Mouse (Mus musculus) forebrain, postnatal 0 days (tissue): ENCODE measurements around the gene Gpr63. TPM values are rescaled to one million over a fixed set of nuclear protein-coding genes. Genes with fewer than 3 reads are reported as not detected.
"Not testable (repeated sequence)": the region's sequence is repeated elsewhere in the genome, so short reads cannot be mapped to it uniquely, and the experiment has no call there.

ENCODE experiments used
- ATAC-seq: fragments of 200-750 bp; cut with Nextera tagmentation; 2 replicates; pipeline ENCODE4 v1.8.0; 2017; ENCODE audit warnings: mild to moderate bottlenecking, moderate library complexity
- DNase-seq: peaks from one replicate; pipeline ENCODE4 v3.0.0-alpha.2; 2015
- H3K27ac ChIP-seq: fragments of 300-500 bp; sonication (generic); 2 replicates; pipeline ENCODE4 v1.5.1; 2014; ENCODE audit warnings: low read depth, mild to moderate bottlenecking, antibody characterized with exemption, low read length, moderate library complexity, mixed read lengths
- H3K27me3 ChIP-seq: fragments of 300-500 bp; sonication (generic); 2 replicates; pipeline ENCODE4 v1.6.1; 2014; ENCODE audit warnings: mild to moderate bottlenecking, low read length, mixed read lengths; ENCODE audit not compliant: insufficient read depth
- H3K36me3 ChIP-seq: fragments of 300-500 bp; sonication (generic); 2 replicates; pipeline ENCODE4 v1.6.1; 2014; ENCODE audit warnings: mild to moderate bottlenecking, moderate library complexity; ENCODE audit not compliant: insufficient read depth
- H3K4me1 ChIP-seq: fragments of 300-500 bp; sonication (generic); 2 replicates; pipeline ENCODE4 v1.6.1; 2014; ENCODE audit warnings: antibody characterized with exemption; ENCODE audit not compliant: insufficient read depth
- H3K4me2 ChIP-seq: fragments of 300-500 bp; sonication (generic); 2 replicates; pipeline ENCODE4 v1.6.1; 2014; ENCODE audit warnings: low read depth, mild to moderate bottlenecking, moderate library complexity
- H3K4me3 ChIP-seq: fragments of 300-500 bp; sonication (generic); 2 replicates; pipeline ENCODE4 v1.5.1; 2014; ENCODE audit warnings: low read depth, low read length, mixed read lengths
- H3K9ac ChIP-seq: fragments of 300-500 bp; sonication (generic); 2 replicates; pipeline ENCODE4 v1.6.1; 2014; ENCODE audit warnings: mild to moderate bottlenecking
- H3K9me3 ChIP-seq: fragments of 300-500 bp; sonication (generic); 2 replicates; pipeline ENCODE4 v1.6.1; 2016; ENCODE audit warnings: low read length
- CTCF ChIP-seq: sonication (generic); IDR thresholded peaks from 2 replicates; pipeline ENCODE4 v1.5.1; 2016; ENCODE audit warnings: antibody characterized with exemption, control low read depth, low read depth
- WGBS: fragments of 180-500 bp; shearing (Covaris S2); extraction: QIAGEN DNeasy Blood & Tissue Kit; methylation state at CpG from one replicate; pipeline ENCODE4 v1.1.7; 2014; 5-methylcytosine and 5-hydroxymethylcytosine counted together
- polyA plus RNA-seq: library from polyadenylated mRNA; unstranded; fragments of >200 nt; fragmentation: Nextera tagmentation; extraction: Ambion mirVana; gene quantifications from 2 replicates; pipeline ENCODE4 v1.2.1, GENCODE M21; 2015
- total RNA-seq: library from RNA; depleted of rRNA; stranded (reverse); fragments of >200 nt; gene quantifications from 2 replicates; pipeline ENCODE4 v1.2.3, GENCODE M21; 2014

The Gpr63 gene
- total and polyA plus RNA-seq, 2 experiments from 2014 or later, result 2.4 to 3.0 TPM

DNA sequence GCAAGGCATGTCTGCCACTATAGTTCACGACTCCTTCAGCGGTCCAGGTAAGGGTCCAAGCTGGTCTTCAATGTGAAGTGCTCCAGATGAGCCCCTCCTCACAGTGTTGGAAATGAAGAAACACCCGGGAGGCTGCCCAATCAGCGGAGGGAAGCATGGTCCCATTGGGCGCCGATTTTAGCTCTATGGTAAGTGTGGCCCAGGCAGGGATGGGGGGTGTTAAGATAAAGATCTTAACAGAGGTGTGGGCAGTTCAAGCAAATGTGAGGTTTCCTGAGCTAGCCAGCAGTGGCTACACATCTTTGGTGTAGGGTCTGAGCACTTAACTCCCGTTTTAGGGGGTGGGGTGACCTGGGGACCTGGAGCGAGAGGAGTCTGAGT, 299 bp upstream of the Gpr63 start:
- ATAC-seq, result peak; percentile 63
- Histone ChIP-seq H3K9me3 (no peaks in the 10 kb centered on the region), H3K4me1 (peaks cover 11% of the 10 kb centered on the region), H3K4me3 (peak overlapping the region; percentile 90), H3K4me2 (peak overlapping the region; percentile 68), H3K36me3 (no peaks in the 10 kb centered on the region), H3K27ac (peak overlapping the region; percentile 95), H3K27me3 (no peaks in the 10 kb centered on the region), H3K9ac (peak overlapping the region; percentile 95)
- peak; percentile 4 for DNase-seq
- TF ChIP-seq CTCF, result no peak
- 7% methylated on average over 8 of the region's 8 CpGs for WGBS

DNA sequence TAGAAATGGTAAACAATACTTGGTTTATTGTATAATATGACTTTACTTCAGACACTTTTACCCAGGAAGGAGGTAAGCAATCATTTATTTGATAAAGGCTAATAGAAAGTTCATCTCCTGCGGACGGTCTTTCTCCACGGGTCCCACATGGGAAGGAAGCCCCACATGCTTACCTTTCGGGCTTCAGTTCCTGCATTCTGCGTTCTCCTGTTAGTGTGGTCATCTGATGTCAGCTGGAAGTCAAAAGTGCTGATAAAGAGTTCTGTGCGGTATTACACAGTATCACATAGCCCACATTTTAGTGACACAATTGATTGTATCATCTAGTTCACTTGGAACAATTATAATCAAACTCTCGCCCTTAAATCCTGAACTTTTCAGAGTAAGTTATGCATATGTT, 1.0 kb downstream of the Gpr63 start:
- no peak overlapping the region for H3K27ac ChIP-seq
- peak overlapping the region; percentile 95 for H3K9ac ChIP-seq
- peak overlapping the region; percentile 90 for H3K4me3 ChIP-seq
- 13% methylated on average over 7 of the region's 7 CpGs for WGBS
- no peaks in the 10 kb centered on the region for H3K9me3 ChIP-seq
- no peak for TF ChIP-seq CTCF
- ATAC-seq, result no peak
- H3K36me3 ChIP-seq, result no peaks in the 10 kb centered on the region
- no peak for DNase-seq
- peak overlapping the region; percentile 68 for H3K4me2 ChIP-seq
- H3K27me3 ChIP-seq, result no peaks in the 10 kb centered on the region
- H3K4me1 ChIP-seq, result peaks cover 11% of the 10 kb centered on the region

DNA sequence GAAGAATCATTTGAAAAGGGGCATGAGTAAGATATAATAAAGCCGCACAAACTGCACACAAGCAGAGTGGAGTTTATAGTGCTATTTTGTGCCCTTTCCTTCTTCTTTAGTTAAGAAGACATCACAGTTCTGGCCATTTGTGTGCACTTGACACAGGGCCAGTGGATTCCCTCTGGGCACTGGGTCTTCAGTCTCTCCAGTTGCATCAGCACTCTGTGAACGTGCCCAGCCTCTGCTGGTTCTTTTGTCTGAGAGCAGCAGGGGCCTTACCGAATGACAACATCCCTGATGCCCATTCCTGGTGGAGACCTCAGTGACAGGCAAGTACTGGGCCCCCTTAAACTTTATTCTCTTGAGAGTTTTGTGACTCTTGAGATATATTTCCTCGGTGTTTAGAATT, 12.4 kb downstream of the Gpr63 start:
- no peaks in the 10 kb centered on the region for H3K36me3 ChIP-seq
- no peaks in the 10 kb centered on the region for H3K4me1 ChIP-seq
- WGBS, result 33% methylated on average over 4 of the region's 4 CpGs
- ATAC-seq (no peak), DNase-seq (no peak)
- H3K9me3 ChIP-seq, result no peaks in the 10 kb centered on the region
- no peak overlapping the region; the same call in 1 of the 2 replicates for H3K9ac ChIP-seq
- no peaks in the 10 kb centered on the region for H3K27me3 ChIP-seq
- H3K27ac ChIP-seq, result no peak overlapping the region
- no peak overlapping the region for H3K4me3 ChIP-seq
- no peak overlapping the region for H3K4me2 ChIP-seq
- TF ChIP-seq CTCF, result no peak

DNA sequence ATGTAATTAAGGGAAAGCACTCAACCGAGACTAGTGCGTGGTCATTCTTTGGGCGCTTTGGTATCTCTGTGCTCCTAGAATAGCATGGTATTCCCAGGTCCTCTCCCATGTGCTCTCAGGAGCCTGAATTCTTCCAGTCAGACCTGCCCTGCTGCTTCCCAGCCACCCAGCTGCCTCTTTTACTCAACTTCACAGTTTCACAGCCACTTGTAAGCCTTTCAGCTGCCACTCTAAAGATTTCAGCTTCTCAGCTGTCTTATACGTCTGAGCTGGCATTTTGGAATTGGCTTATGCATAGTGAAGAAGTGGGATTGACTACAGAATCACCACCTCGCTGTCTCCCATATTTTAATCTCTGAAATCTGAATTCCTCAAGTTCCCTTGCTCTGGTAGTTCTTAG, 19.4 kb downstream of the Gpr63 start:
- H3K9ac ChIP-seq, result no peak overlapping the region
- ATAC-seq (peak; percentile 27; the same call in 1 of the 2 replicates), DNase-seq (no peak)
- no peak for TF ChIP-seq CTCF
- no peaks in the 10 kb centered on the region for H3K9me3 ChIP-seq
- H3K27me3 ChIP-seq, result no peaks in the 10 kb centered on the region
- no peaks in the 10 kb centered on the region for H3K36me3 ChIP-seq
- H3K4me1 ChIP-seq, result no peaks in the 10 kb centered on the region
- WGBS, result 83% methylated on average over 5 of the region's 5 CpGs
- H3K4me3 ChIP-seq, result no peak overlapping the region
- H3K4me2 ChIP-seq, result no peak overlapping the region
- H3K27ac ChIP-seq, result no peak overlapping the region

DNA sequence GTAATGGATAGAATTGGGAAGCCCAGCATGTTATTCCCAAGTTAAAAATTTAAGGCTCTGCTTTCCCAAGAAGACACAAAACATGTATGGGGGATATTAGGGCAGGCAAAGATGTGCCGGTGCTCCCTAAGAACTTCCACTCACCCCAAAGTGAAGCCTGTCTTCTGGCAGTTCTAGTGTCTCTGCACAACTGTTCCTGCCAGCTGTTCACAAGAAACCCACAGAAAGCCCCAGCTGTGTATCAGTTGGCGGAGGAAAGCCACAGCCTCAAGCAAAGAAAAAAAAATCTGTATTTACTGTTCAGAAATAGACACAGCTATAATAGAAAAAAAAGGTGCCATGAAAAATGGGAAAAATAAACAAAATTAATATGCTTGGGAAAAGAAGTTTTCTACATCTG, 25.3 kb downstream of the Gpr63 start:
- no peak overlapping the region for H3K4me2 ChIP-seq
- H3K27me3 ChIP-seq, result no peaks in the 10 kb centered on the region
- H3K9me3 ChIP-seq, result no peaks in the 10 kb centered on the region
- H3K9ac ChIP-seq, result no peak overlapping the region
- no peak for TF ChIP-seq CTCF
- H3K27ac ChIP-seq, result no peak overlapping the region
- DNase-seq (no peak), ATAC-seq (no peak)
- H3K4me3 ChIP-seq, result no peak overlapping the region
- H3K36me3 ChIP-seq, result no peaks in the 10 kb centered on the region
- WGBS, result 77% methylated on average over 2 of the region's 2 CpGs
- no peaks in the 10 kb centered on the region for H3K4me1 ChIP-seq

DNA sequence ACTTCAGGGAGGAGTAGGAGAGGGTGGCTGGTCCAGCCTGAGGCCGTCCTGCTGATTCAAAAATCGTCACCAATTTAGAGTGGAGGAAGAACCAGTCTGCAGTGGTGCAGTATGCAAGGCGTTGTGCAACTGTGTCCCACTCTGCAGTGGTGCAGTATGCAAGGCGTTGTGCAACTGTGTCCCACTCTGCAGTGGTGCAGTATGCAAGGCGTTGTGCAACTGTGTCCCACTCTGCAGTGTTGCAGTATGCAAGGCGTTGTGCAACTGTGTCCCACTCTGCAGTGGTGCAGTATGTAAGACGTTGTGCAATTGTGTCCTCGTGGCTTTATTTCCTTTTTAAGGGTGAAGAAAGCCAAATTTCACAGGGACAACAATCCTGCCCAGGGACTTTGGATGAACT, 43.1 kb downstream of the Gpr63 start:
- not testable (repeated sequence) for H3K27me3 ChIP-seq, H3K4me1 ChIP-seq, H3K9me3 ChIP-seq, H3K27ac ChIP-seq, H3K4me2 ChIP-seq, DNase-seq, H3K9ac ChIP-seq, H3K4me3 ChIP-seq, ATAC-seq
- 92% methylated on average over 8 of the region's 8 CpGs for WGBS
- peaks cover 17% of the 10 kb centered on the region for H3K36me3 ChIP-seq

DNA sequence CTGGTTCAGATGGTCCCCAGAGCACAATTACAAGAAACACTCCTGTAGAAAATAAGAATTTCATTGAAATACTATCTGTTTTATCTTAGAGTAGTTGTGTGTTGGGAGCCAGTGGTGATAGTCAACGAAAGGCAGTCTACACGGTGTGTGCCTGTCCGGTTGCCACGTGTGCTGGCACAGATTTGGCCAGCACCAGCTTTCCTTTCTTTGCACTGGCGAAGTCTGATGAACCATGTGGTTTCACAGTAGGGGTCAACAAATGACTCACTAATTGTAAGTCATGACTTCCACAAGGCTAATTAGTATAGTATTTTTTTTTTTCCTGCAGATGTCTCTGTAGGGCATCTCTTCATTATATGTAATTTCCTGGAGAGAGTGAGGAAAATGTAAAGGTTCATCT, 45.6 kb downstream of the Gpr63 start:
- ATAC-seq, result no peak

More for the DNA sequence above, 45.6 kb downstream of the Gpr63 start:
- Histone ChIP-seq H3K4me2 (no peak overlapping the region), H3K9me3 (0 out of 2 replicates have a peak, but pooled peaks cover 6% of the 10 kb centered on the region), H3K9ac (no peak overlapping the region), H3K27me3 (no peaks in the 10 kb centered on the region), H3K27ac (no peak overlapping the region), H3K36me3 (peaks cover 17% of the 10 kb centered on the region), H3K4me3 (no peak overlapping the region), H3K4me1 (peaks cover 5% of the 10 kb centered on the region; the same call in 1 of the 2 replicates)
- TF ChIP-seq CTCF, result no peak
- 46% methylated on average over 5 of the region's 5 CpGs for WGBS
- no peak for DNase-seq
